14 mouse cellular contexts compared by ENCODE assay signal in the genomic region with DNA sequence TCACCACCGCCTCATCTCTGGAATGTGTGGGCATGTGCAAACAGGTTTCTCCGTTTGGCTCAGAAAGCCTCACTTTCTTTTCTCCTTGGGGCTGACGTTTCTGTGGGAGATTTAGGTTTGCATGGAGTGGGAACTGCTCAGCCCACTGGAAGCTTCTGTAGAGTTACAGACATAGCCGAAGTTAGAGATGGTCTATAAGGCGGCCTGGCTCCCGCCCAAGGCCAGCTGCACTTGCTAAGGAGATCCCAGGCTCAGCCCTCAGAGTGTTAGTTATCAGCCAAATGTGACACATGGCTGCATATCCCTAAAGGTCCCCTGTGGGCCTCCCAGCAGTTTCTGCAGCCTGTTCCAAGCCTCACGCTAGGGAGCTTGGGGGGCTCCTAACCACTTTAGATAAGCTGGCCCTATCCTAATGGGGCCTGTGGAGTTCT. TPM values are rescaled to one million over a fixed set of nuclear protein-coding genes. Genes with fewer than 3 reads are reported as not detected.
DNase-seq lines count a peak whose midpoint lies in the region; ATAC-seq and TF ChIP-seq lines count a peak whose summit lies in the region.
"Had no signal": no experiment of that assay in that cellular context is flagged by ENCODE, and none has a peak within 500 bp of the region (broad histone marks: within the 10 kb centered on the region; RNA-seq: fewer than 3 reads in every experiment).

No protein-coding gene starts in this region.

- H3K9me3 ChIP-seq in heart, embryonic 11.5 days (replicated peaks; ENCODE audit: control insufficient read depth, low read length), result no peaks in the 10 kb centered on the region
- H3K9me3 ChIP-seq in midbrain, embryonic 10.5 days (replicated peaks), result no peaks in the 10 kb centered on the region
- no peaks in the 10 kb centered on the region for H3K9me3 ChIP-seq in midbrain, embryonic 15.5 days
- H3K9me3 ChIP-seq in limb, embryonic 14.5 days (ENCODE audit: control insufficient read depth, low read length), result no peaks in the 10 kb centered on the region

- peak overlapping the region; percentile 18; the same call in 1 of the 2 replicates for H3K27ac ChIP-seq in heart, embryonic 11.5 days (ENCODE audit: low read depth, low read length)
- 0 out of 2 replicates have a peak overlapping the region, but pooled peaks have one; percentile 13 for H3K27ac ChIP-seq in midbrain, embryonic 10.5 days (replicated peaks)
- H3K27ac ChIP-seq in midbrain, embryonic 15.5 days, result no peak overlapping the region
- H3K27ac ChIP-seq in limb, embryonic 14.5 days (replicated peaks; ENCODE audit: low read depth, low read length), result peak overlapping the region; percentile 59; the same call in 1 of the 2 replicates

- H3K4me3 ChIP-seq in heart, embryonic 11.5 days (ENCODE audit: low read depth, low read length), result no peak overlapping the region
- H3K4me3 ChIP-seq in midbrain, embryonic 10.5 days, result no peak overlapping the region
- no peak overlapping the region for H3K4me3 ChIP-seq in midbrain, embryonic 15.5 days
- no peak overlapping the region for H3K4me3 ChIP-seq in limb, embryonic 14.5 days (replicated peaks; ENCODE audit: low read length)

- DNase-seq in heart, postnatal 36 days, result no peak
- DNase-seq in midbrain, embryonic 10.5 days (ENCODE audit: low spot score), result no peak
- DNase-seq in frontal cortex, postnatal 36 days (ENCODE audit: low spot score in 2 of 2), result peak; percentile 54 to 67
- DNase-seq in limb, embryonic 14.5 days (ENCODE audit: low spot score), result peak; percentile 82
- no peak for DNase-seq in layer of hippocampus, adult 9-10 months (ENCODE audit: low spot score)
- DNase-seq in urinary bladder, postnatal 25 days (ENCODE audit: low spot score), result no peak
- DNase-seq: adrenal gland, postnatal 14 days; gastrocnemius, postnatal 36 days; kidney, adult 9 months had no signal

- intact Hi-C loops in heart, postnatal 36 days (cut with DNase I), result no loop called here

- H3K36me3 ChIP-seq in heart, embryonic 11.5 days (ENCODE audit: control insufficient read depth, insufficient read depth, low read length), result no peaks in the 10 kb centered on the region
- H3K36me3 ChIP-seq in midbrain, embryonic 10.5 days, result no peaks in the 10 kb centered on the region
- H3K36me3 ChIP-seq in midbrain, embryonic 15.5 days (replicated peaks), result no peaks in the 10 kb centered on the region
- no peaks in the 10 kb centered on the region for H3K36me3 ChIP-seq in limb, embryonic 14.5 days (ENCODE audit: control insufficient read depth, insufficient read depth, low read length)

- peaks cover 45% of the 10 kb centered on the region for H3K4me1 ChIP-seq in heart, embryonic 11.5 days (ENCODE audit: control insufficient read depth, insufficient read depth, low read length)
- peaks cover 40% of the 10 kb centered on the region for H3K4me1 ChIP-seq in midbrain, embryonic 10.5 days
- peaks cover 10% of the 10 kb centered on the region; the same call in 1 of the 2 replicates for H3K4me1 ChIP-seq in midbrain, embryonic 15.5 days
- H3K4me1 ChIP-seq in limb, embryonic 14.5 days (ENCODE audit: control insufficient read depth, insufficient read depth, low read length), result peaks cover 30% of the 10 kb centered on the region

- 36% methylated on average over 7 of the region's 7 CpGs for WGBS in heart, embryonic 11.5 days (ENCODE audit: insufficient replicate concordance)
- 84% methylated on average over 7 of the region's 7 CpGs for WGBS in midbrain, embryonic 10.5 days
- WGBS in midbrain, embryonic 15.5 days, result 75% methylated on average over 7 of the region's 7 CpGs
- WGBS in limb, embryonic 14.5 days, result 40% methylated on average over 7 of the region's 7 CpGs

- H3K4me2 ChIP-seq in heart, embryonic 11.5 days, result 0 out of 2 replicates have a peak overlapping the region, but pooled peaks have one; percentile 1
- H3K4me2 ChIP-seq in midbrain, embryonic 15.5 days, result no peak overlapping the region
- no peak overlapping the region for H3K4me2 ChIP-seq in limb, embryonic 14.5 days (replicated peaks; ENCODE audit: low read depth, low read length, severe bottlenecking)

- H3K9ac ChIP-seq in heart, embryonic 11.5 days (ENCODE audit: low read depth, low read length), result no peak overlapping the region
- no peak overlapping the region for H3K9ac ChIP-seq in midbrain, embryonic 15.5 days
- no peak overlapping the region for H3K9ac ChIP-seq in limb, embryonic 14.5 days (ENCODE audit: low read depth, low read length, severe bottlenecking)

- TF ChIP-seq POLR2A in limb, embryonic 14.5 days (IDR thresholded peaks at IDR 0.05; ENCODE audit: borderline replicate concordance, extremely low read depth, insufficient read depth, insufficient read length), result no peak

- no peak for ATAC-seq in heart, embryonic 11.5 days (replicated peaks; ENCODE audit: insufficient number of reproducible peaks, low FRiP score, low TSS enrichment)
- ATAC-seq in midbrain, embryonic 15.5 days (replicated peaks), result no peak
- ATAC-seq in limb, embryonic 14.5 days (ENCODE audit: low FRiP score, low read depth), result no peak
- ATAC-seq: lung, postnatal 0 days; Patski had no signal

- H3K27me3 ChIP-seq in heart, embryonic 11.5 days (ENCODE audit: control insufficient read depth, insufficient read depth, low read length), result no peaks in the 10 kb centered on the region
- H3K27me3 ChIP-seq in midbrain, embryonic 10.5 days (ENCODE audit: low read depth, poor library complexity, severe bottlenecking), result peaks cover 16% of the 10 kb centered on the region
- H3K27me3 ChIP-seq in midbrain, embryonic 15.5 days (replicated peaks), result peaks cover 2% of the 10 kb centered on the region; the same call in 1 of the 2 replicates
- no peaks in the 10 kb centered on the region for H3K27me3 ChIP-seq in limb, embryonic 14.5 days (ENCODE audit: control insufficient read depth, insufficient read depth, low read length)
- H3K27me3 ChIP-seq: Patski had no signal

RNA-seq across cellular contexts. Expression of gene Tgfbi, which starts 15.3 kb away (rescaled TPM):
- 65.0 and 94.5 TPM in 2 replicates for polyA plus RNA-seq in heart, embryonic 11.5 days (2014; fragmentation: Nextera tagmentation; extraction: Ambion mirVana)
- total RNA-seq in heart, postnatal 36 days (2021), result 10 to 100 TPM; 21.1 to 25.9 TPM
- 23.2 and 29.8 TPM in 2 replicates for polyA plus RNA-seq in midbrain, embryonic 10.5 days (2016; fragmentation: Nextera tagmentation; extraction: Ambion mirVana)
- 3.6 and 4.4 TPM in 2 replicates for polyA plus RNA-seq in midbrain, embryonic 15.5 days (2015; fragmentation: Nextera tagmentation; extraction: Ambion mirVana)
- polyA plus RNA-seq in limb, embryonic 14.5 days (2012; rRNA removed), result 146 and 183 TPM in 2 replicates
- 99.3 and 128 TPM in 2 replicates for polyA plus RNA-seq in limb, embryonic 14.5 days (2014; fragmentation: Nextera tagmentation; extraction: Ambion mirVana)

RNA-seq across cellular contexts. Expression of gene Lect2, which starts 45.7 kb away (rescaled TPM):
- polyA plus RNA-seq in heart, embryonic 11.5 days (2014; fragmentation: Nextera tagmentation; extraction: Ambion mirVana), result 0.37 and 1.1 TPM in 2 replicates
- not detected for total RNA-seq in heart, postnatal 36 days (2021)
- not detected in 2 replicates for polyA plus RNA-seq in midbrain, embryonic 10.5 days (2016; fragmentation: Nextera tagmentation; extraction: Ambion mirVana)
- polyA plus RNA-seq in midbrain, embryonic 15.5 days (2015; fragmentation: Nextera tagmentation; extraction: Ambion mirVana), result not detected in 2 replicates
- polyA plus RNA-seq in limb, embryonic 14.5 days (2012; rRNA removed), result not detected in 2 replicates
- polyA plus RNA-seq in limb, embryonic 14.5 days (2014; fragmentation: Nextera tagmentation; extraction: Ambion mirVana), result not detected in 2 replicates
- total RNA-seq: gastrocnemius, postnatal 36 days; left cerebral cortex, adult 18-20 months had no signal
- polyA plus RNA-seq: lung, postnatal 0 days; Patski had no signal

Comparison
In these comparisons a context has a peak if more than half of its experiments do, and no peak if none do; other contexts are left out.
1. DNase-seq: peak in frontal cortex, postnatal 36 days (2 of 2) and limb, embryonic 14.5 days (single experiment); none in heart, postnatal 36 days (0 of 2), midbrain, embryonic 10.5 days (single experiment), layer of hippocampus, adult 9-10 months (single experiment) and urinary bladder, postnatal 25 days (single experiment).